Mouse (Mus musculus): ENCODE results near the gene Map7.

Map7 gene

GRCm38 (mm10) chr10:20186800-20187273 lies 38.6 kb downstream of the Map7 start:
- DNase-seq (ENCODE audit: low spot score), result no peak

- DNase-seq (ENCODE audit: low spot score), result no peak
Observed at GRCm38 (mm10) chr10:20190139-20190747, 42.0 kb downstream of the Map7 start.

GRCm38 (mm10) chr10:20194847-20195540 lies 46.7 kb downstream of the Map7 start:
- DNase-seq (ENCODE audit: low spot score), result no peak

- DNase-seq (ENCODE audit: low spot score), result no peak
Observed at GRCm38 (mm10) chr10:20197039-20197438, 48.8 kb downstream of the Map7 start.

- DNase-seq (ENCODE audit: low spot score), result no peak
Observed at GRCm38 (mm10) chr10:20198968-20199737, 50.9 kb downstream of the Map7 start.

GRCm38 (mm10) chr10:20201236-20201635 lies 53.0 kb downstream of the Map7 start:
- no peak for DNase-seq (ENCODE audit: low spot score)

- no peak for DNase-seq (ENCODE audit: low spot score)
Observed at GRCm38 (mm10) chr10:20202171-20202570, 53.9 kb downstream of the Map7 start.

- no peak for DNase-seq (ENCODE audit: low spot score)
Observed at GRCm38 (mm10) chr10:20202818-20203217, 54.5 kb downstream of the Map7 start.

GRCm38 (mm10) chr10:20203502-20203901 lies 55.2 kb downstream of the Map7 start:
- DNase-seq (ENCODE audit: low spot score), result no peak

- no peak for DNase-seq (ENCODE audit: low spot score)
Observed at GRCm38 (mm10) chr10:20204696-20205431, 56.6 kb downstream of the Map7 start.

- no peak for DNase-seq (ENCODE audit: low spot score)
Observed at GRCm38 (mm10) chr10:20206966-20207365, 58.7 kb downstream of the Map7 start.

- no peak for DNase-seq (ENCODE audit: low spot score)
Observed at GRCm38 (mm10) chr10:20209609-20210341, 61.5 kb downstream of the Map7 start.

GRCm38 (mm10) chr10:20214418-20214817 lies 66.1 kb downstream of the Map7 start:
- DNase-seq (ENCODE audit: low spot score), result no peak

- DNase-seq (ENCODE audit: low spot score), result no peak
Observed at GRCm38 (mm10) chr10:20216982-20217381, 68.7 kb downstream of the Map7 start.

GRCm38 (mm10) chr10:20218866-20219265 lies 70.6 kb downstream of the Map7 start:
- DNase-seq (ENCODE audit: low spot score), result no peak

- no peak for DNase-seq (ENCODE audit: low spot score)
Observed at GRCm38 (mm10) chr10:20219538-20219937, 71.3 kb downstream of the Map7 start.

- no peak for DNase-seq (ENCODE audit: low spot score)
Observed at GRCm38 (mm10) chr10:20220443-20221071, 72.3 kb downstream of the Map7 start.

- DNase-seq (ENCODE audit: low spot score), result no peak
Observed at GRCm38 (mm10) chr10:20222011-20222410, 73.7 kb downstream of the Map7 start.

GRCm38 (mm10) chr10:20226728-20227127 lies 78.5 kb downstream of the Map7 start:
- DNase-seq (ENCODE audit: low spot score), result no peak

GRCm38 (mm10) chr10:20230026-20230425 lies 81.8 kb downstream of the Map7 start:
- no peak for DNase-seq (ENCODE audit: low spot score)

GRCm38 (mm10) chr10:20233451-20233850 lies 85.2 kb downstream of the Map7 start:
- DNase-seq (ENCODE audit: low spot score), result no peak
